Mouse (Mus musculus) embryonic fibroblast, embryonic 13.5 days (primary cell): Measurements from ENCODE around the gene Kmo.

Experiments used
- CTCF ChIP-seq: IDR thresholded peaks from 2 replicates; pipeline ENCODE4 v1.5.1; 2011; ENCODE audit warnings: mild to moderate bottlenecking, control low read depth, low read length, moderate library complexity, borderline replicate concordance; ENCODE audit not compliant: insufficient read depth
- POLR2A ChIP-seq: IDR thresholded peaks from 2 replicates; pipeline ENCODE4 v1.6.1; 2011; ENCODE audit warnings: low read depth, mild to moderate bottlenecking, control low read depth, low read length, moderate library complexity

DNA sequence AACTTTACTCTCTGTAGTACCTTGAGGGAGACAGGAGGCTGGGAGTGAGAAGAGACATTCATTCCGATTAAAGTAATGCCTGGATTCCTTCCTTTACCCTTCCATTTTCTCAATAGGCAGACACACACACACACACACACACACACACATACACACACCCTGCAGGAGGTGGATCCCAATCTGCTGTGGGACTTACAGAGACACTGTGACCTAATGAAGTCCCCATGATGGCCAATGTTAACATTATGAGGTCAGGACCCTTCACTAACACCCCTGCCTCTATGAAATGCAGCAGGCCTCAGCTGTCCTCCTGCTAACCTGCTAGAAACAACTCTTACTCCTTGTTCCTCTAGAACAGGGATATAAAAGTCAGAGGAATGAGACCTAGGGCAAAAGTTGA is 78.1 kb downstream of the Kmo start, which contains the start of gene Wdr64:
- no peak for TF ChIP-seq POLR2A
- TF ChIP-seq CTCF: no peak
